Mouse (Mus musculus) G1E-ER4 (cell line): ENCODE measurements around the gene Gm49320. TPM values are rescaled to one million over a fixed set of nuclear protein-coding genes. Genes with fewer than 3 reads are reported as not detected.

Experiments used
- GATA1 ChIP-seq: IDR thresholded peaks from one replicate; pipeline ENCODE4 v1.8.0; 2012; ENCODE audit warnings: low read length, inconsistent platforms
- polyA plus RNA-seq: library from polyadenylated mRNA; stranded (reverse); fragments of >175 nt; gene quantifications from 2 replicates; pipeline ENCODE4 v1.2.3, GENCODE M21; 2012

Gene Gm49320
- polyA plus RNA-seq, 1 experiment: 0.39 TPM

DNA sequence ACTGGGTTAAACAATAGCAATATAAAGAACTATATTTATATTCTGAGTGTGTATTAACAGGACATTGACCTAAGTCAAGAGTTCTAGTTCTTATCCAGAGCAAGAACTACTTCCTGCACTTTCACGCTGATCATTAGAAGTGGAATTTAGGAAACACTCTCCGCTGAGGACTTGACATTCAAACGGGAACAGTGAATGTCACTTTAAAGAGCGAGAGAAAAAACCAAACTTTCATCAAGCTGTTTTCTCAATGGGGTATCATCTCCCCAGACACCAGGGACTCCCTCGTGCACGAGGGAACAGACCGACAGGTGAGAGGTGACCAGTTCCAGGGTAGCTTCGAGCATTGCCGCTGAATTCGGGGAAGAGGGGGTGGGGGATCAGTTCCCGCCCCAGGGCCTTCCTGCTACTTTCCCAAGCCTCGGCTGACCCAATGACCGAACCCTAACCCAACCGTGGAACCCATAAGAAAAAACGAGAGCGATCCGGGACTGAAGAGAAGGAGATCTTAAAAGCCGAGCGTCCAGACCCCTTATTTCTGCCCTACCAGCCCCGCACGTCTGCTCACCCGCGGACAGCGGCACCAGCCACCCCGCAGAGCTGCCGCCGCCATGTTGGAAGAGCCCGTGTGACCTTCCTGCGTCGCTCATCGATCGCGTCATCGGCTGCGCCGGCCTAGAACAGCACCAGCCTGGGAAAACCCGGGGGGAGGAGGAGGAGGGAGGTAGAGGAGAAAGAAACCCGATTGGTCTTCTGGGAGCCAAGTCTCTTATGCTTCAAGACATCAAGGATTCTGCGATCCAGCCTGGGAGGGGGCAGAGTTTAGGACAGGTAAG lies 36.8 kb downstream of the Gm49320 start, which contains the start of gene Timm44:
Timm44 (minus strand) TSS at position 639 of the 836 bp plus-strand sequence.
- TF ChIP-seq GATA1: no peak

DNA sequence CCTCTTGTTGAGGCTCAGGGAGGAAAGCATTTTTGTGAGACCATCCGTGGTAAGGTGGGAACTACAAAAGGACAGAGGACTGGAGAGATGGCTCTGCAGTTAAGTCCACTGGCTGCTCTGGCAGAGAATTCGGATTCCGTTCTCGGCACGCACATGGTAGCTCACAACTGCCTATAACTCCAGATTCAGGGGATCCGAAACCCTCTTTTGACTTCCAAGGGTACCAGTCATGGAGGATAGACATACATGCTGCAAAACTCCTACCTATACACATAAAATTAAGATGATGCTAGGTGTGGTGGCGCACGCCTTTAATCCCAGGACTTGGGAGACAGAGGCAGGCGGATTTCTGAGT lies 37.4 kb downstream of the Gm49320 start:
- no peak for TF ChIP-seq GATA1

- TF ChIP-seq GATA1: no peak
Measured at GRCm38 (mm10) chr8:4292738-4293137, 54.1 kb downstream of the Gm49320 start.

GRCm38 (mm10) chr8:4297822-4298221 lies 59.2 kb downstream of the Gm49320 start:
- TF ChIP-seq GATA1: no peak

Other genes with a start within 250 kb of the Gm49320 start
- not detected in 2 replicates for gene Cd209f, start 133.0 kb upstream of the Gm49320 start, polyA plus RNA-seq
- not detected in 2 replicates for gene Cd209g, start 104.8 kb upstream of the Gm49320 start, polyA plus RNA-seq
- gene Evi5l, start 72.3 kb upstream of the Gm49320 start, polyA plus RNA-seq: 8.2 TPM in 2 replicates
- 0.17 and 0.18 TPM in 2 replicates for gene Prr36, start 21.4 kb upstream of the Gm49320 start, polyA plus RNA-seq
- 0.02 and 0.06 TPM in 2 replicates for gene Lrrc8e, start 12.0 kb upstream of the Gm49320 start, polyA plus RNA-seq
- gene Map2k7, start 125 bp upstream of the Gm49320 start, polyA plus RNA-seq: 137 and 182 TPM in 2 replicates
- gene Tgfbr3l, start 9.3 kb downstream of the Gm49320 start, polyA plus RNA-seq: 16.2 and 20.9 TPM in 2 replicates
- gene Snapc2, start 14.2 kb downstream of the Gm49320 start, polyA plus RNA-seq: 46.1 and 62.3 TPM in 2 replicates
- gene Ctxn1, start 20.4 kb downstream of the Gm49320 start, polyA plus RNA-seq: 1.5 and 2.0 TPM in 2 replicates
- gene Timm44, start 37.0 kb downstream of the Gm49320 start, polyA plus RNA-seq: 80.8 and 85.8 TPM in 2 replicates
- gene Ccl25, start 86.3 kb downstream of the Gm49320 start, polyA plus RNA-seq: 1.3 and 1.6 TPM in 2 replicates
- gene Elavl1, start 86.5 kb downstream of the Gm49320 start, polyA plus RNA-seq: 93.4 and 120 TPM in 2 replicates